Mouse (Mus musculus): ENCODE data around the gene Hlcs.

DNA sequence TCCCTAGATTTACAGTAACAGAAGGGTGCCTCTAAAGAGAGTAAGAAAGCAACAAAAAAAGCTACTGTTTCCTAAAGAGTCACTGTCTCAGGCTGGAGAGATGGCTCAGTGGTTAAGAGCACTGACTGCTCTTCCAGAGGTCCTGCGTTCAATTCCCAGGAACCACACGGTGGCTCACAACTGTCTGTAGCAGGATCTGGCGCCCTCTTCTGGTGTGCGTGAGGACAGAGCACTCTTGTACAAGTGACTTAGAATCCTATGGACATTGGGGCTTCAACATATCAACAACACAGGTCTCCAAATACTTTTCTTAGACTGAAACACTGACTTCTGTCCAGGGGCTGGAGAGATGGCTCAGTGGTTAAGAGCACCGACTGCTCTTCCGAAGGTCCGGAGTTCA lies 83.5 kb downstream of the Hlcs start:
- peak; percentile 44 for TF ChIP-seq CTCF (IDR thresholded peaks at IDR 0.05; ENCODE audit: low read depth)
- TF ChIP-seq EP300 (IDR thresholded peaks at IDR 0.05; ENCODE audit: low read depth) = no peak
